Mouse (Mus musculus) heart, postnatal 14 days (tissue): ENCODE results near the gene Map2k3. TPM values are rescaled to one million over a fixed set of nuclear protein-coding genes. Genes with fewer than 3 reads are reported as not detected.

Source experiments
- DNase-seq, 2 experiments: peaks; one replicate each; pipeline ENCODE4 v3.0.0; 2021 to 2022
- intact Hi-C: fragments of 180-260 bp; cut with DNase I; formaldehyde crosslinking; loops from one replicate; pipeline ENCODE4 v1.15.1; 2025
- total RNA-seq, 2 experiments: library from RNA; stranded (reverse); gene quantifications; 2 replicates each; pipeline ENCODE4 v1.2.3; 2021

The Map2k3 gene
- total RNA-seq, 2 experiments from 2014 or later: 71.2 to 77.8 TPM

DNA sequence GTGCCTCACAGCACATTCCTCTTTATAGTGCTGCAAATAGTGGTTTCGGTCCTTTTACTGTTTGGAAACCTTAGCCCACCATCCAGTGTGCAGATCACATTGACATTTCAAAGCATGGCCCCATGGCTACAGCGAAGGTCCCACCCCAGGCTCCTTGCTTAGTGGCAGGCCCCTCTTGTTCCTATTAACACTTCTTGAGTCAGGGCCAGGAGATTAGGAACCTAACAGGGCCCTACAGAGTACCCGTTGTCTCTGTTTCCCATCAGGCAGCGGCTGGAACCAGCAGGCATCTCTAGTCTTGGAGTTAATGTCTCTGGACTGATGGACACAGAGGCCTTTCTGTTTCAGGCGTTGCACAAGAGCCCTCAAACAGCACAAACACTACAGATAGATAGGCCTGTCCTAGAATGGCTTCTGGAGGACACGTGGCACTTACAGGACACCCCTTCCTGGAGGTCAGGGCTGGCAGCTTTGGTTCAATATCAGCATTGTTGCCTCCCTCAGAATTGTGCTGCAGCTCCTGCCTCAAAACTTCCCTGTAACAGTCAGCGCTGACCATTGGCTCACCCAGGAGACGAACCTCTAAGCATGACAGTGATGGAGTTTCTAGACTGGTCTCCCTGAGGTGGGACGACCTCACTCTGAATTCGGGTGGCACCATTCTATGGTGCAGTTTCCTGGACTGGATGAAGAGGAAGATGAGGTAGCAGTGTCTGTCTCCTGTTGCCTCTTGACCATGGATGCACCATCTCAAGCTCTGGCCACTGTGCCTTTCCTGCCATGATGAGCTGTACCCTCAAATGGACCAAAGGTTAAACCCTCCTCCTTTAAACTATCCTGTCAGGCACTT is 22.6 kb downstream of the Map2k3 start:
- intact Hi-C loops: loop anchor here (1.0 kb wide), 1 partner anchor 89 kb away; no protein-coding TSS in a partner anchor

DNA sequence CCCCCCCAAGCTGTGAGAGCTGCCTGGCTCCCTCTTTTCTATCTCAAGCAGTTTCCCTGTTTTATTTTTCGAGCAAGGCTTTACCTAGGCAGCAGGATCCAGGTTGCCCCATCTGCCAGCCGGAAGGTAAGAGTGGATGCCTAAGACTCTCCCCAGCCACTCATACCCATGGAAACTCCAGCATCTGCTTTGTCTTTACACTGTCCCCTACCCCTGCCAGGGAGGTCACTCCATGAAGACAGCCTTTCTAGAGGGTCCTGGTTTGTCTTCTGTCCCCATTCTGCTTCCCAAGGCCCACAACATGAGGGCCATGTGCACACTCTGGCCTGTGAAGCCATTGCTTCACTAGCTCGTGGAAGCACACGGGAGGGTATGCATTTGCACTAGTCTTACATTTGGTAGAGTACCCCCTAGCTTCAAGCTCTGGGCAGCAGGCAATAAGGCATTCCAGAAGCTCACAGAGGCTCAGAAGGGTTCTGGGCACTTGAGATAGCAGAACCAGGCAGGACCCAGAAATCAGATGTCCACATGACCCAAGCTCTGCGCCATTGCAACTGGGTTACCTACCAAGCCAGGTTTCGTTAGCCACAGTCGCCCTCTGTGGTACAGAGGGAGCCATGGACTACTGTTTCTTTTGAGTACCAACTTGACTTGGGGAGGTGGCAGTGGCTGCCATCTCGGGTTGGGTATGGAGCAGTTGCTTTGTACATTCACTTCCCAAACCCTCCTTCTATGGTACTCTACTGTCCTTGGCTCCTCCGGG is 24.0 kb downstream of the Map2k3 start:
- no peak for DNase-seq

More for the DNA sequence above, 22.6 kb downstream of the Map2k3 start:
- no peak for DNase-seq

DNA sequence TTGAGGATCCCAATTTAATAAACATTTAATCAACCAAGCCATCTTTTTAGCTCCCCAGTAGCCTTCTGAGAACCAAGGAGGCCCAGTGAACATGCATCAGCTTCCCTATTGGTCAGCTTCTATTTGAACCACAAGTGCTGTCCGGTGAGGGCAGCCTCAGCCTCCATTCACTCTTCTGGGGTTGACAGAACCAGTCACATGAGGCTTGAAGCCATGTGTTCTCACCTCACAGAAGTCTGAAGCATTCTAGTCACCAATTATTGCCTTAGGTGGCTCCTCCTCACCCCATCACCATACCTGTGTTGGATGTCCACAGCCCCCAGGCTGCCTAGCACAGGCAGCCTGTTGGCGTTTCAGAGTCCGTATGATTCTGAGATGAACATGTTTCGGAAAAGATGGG is 27.1 kb downstream of the Map2k3 start:
- intact Hi-C loops: no loop called here
- no peak for DNase-seq

More for the DNA sequence above, 24.0 kb downstream of the Map2k3 start:
- intact Hi-C loops: loop anchor here (1.0 kb wide), 1 partner anchor 87 kb away; no protein-coding TSS in a partner anchor

DNA sequence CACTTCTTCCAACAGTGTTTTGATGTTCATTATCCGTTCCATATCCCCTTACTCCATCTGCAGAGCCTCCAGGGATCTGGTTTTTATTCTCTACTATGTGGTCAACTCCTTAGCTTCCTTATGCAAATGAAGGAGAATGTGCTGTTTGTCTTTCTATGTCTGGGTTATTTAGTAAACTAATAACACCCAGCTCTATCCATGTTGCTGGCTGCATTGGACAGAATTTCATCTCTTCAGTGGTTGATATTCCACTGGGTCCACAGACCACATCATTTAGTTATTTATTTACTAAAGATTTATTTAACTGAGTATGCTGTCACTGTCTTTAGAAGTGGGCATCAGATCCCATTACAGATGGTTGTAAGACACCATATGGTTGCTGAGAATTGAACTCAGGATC is 29.3 kb downstream of the Map2k3 start:
- intact Hi-C loops: no loop called here
- no peak for DNase-seq

DNA sequence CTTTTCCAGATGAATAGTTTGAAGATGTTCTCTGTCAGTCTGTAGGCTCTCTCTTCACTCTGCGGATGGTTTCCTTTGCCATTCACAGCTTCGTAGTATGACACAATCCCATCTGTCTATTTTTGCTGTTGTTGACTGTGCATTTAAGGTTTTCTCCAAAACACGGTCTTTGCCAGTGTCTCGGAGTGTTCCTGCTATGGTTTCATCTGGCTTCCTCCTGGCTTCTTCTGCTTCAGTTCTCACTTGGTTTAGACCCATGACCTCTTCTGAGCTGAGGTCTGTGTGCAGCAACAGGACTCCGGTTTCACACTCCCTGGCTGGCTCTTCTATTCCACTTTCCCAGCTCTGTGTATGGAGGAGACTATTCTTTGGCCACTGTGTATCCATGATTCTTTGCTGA is 30.9 kb downstream of the Map2k3 start:
- intact Hi-C loops: no loop called here
- no peak for DNase-seq

DNA sequence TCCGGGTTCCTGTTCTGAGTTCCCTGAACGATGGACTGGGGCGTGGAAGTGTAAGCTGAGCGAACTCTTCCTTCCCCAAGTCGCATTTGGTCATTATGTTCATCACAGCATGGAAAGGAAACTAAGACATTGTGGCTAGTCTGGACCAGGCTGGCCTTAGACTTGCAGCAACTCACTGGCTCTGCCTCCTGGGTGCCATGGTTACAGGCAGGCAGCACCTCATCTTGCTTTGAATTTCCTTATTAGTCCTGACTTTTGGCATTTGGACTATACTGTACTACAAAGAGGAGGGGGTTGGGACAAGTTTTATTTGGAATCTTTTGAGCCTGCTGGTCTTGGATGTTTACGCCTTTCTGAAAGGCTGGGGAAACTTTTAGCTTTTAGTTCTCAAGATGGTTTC is 35.1 kb downstream of the Map2k3 start:
- intact Hi-C loops: no loop called here

DNA sequence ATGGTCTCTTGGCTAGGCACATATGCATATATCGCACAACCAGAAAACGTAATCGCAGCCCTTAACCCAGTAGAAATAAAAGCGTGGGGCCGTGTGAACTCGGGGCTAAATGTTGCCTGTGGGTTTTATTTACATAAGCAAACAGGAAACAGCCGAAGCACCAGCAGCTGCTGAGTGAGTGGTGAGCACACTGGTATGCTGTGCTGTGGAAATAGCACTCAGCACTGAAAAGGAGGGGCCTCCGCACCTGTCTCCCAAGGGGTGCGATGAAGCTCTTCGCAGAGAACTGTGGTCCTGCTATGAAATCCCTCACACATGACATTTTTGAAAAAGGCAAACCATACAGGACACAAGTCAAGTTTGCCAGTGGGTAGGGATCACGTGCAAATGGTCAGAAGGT is 43.3 kb downstream of the Map2k3 start:
- DNase-seq: no peak
- intact Hi-C loops: no loop called here

More for the DNA sequence above, 35.1 kb downstream of the Map2k3 start:
- DNase-seq: no peak

DNA sequence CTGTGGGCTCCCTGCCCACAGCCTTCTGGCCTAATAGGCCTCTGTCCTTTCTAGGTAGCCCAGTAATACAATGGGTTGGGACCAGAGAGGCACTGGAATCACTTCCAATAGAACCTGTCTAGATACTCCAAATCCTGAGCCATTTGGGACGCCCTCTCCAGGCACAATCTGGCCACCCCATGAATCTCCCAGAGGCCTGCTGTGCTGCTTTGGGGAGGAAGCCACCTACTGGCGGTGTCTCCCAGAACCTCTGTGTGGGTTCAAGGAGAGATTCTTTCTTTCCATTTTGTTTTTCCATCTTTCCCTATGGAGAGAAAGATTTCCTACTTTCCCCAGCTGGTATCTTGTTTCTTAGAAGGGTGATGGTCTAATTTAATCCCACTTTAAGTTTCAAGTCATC is 44.4 kb downstream of the Map2k3 start:
- DNase-seq: no peak
- intact Hi-C loops: no loop called here

DNA sequence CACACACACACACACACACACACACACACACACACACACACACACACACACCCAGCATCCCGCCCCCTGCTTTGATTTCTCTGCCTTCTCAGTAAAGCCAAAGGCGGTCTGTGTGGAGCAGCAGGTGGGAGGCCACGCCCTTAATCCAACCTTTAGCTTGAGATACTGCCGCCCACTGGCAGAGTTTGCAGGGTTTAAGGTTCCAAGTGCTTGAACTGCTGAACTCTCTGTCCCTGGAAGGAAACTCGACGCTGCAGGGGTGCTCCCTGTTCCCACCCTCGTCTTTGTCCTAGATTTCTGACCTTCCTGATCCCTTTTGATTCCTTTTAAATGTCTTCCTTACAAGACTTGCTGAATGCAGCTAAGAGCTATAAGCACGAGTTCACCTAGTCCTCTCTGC is 44.9 kb downstream of the Map2k3 start:
- intact Hi-C loops: no loop called here
- DNase-seq: peak in 1 of 2 experiments; percentile 30

DNA sequence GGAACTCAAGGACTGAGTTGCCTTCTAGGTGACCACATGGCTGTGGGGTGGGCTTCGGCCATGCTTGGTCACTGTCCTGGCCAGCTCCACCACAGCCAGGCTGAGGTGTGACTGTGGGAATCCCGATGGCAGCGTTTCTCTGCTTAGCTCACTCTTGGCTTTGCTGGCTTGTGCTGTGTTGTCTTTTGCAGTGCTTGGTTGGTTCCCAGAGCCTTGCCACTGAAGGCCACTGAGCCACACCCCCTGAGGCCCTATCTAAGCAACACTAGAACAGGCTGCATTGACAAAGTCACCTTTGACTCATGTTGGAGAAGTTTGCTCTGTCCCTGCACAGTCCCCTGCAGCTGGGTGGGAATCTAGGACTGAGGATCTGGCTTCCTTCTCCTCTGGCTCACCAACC is 45.3 kb downstream of the Map2k3 start:
- intact Hi-C loops: no loop called here
- no peak for DNase-seq

DNA sequence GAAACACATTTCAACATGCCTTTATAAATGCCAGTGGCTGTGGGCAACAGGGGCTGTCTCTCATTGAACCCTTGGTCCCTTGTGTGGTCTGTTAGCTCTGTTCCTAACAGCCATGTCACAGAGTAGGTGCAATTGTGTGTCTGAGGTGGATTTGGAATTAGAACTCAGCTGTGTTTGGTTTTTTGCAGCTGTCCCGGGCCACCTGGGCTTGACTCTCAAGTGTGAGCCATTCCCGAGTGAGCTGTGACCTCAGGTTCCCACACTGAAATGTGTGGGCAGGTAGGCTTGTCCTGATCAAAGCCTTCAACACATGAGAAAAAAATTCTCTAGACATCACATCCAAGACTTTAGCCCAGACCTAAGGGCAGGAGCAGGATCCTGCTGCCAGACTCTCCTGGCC is 46.8 kb downstream of the Map2k3 start:
- intact Hi-C loops: no loop called here
- no peak for DNase-seq

DNA sequence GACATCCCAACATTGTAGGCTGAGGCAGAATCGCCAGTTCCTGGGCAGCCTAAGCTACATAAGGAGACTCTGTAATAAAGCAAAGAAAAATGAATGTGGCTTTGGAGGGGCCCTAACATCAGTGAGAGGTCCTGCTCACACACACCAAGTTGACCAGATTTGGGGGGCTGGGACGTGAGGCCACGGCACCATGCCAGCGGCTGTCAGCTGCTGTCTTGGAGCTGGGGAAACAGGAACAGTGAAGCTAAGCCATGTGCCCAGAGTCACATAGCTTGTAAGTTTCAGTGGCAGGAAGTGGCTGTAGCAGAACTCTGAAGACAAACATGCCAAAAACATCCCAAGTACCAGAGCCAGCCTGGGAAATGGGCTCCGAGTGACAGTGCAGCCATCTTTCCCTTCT is 48.0 kb downstream of the Map2k3 start:
- DNase-seq: no peak
- intact Hi-C loops: no loop called here

DNA sequence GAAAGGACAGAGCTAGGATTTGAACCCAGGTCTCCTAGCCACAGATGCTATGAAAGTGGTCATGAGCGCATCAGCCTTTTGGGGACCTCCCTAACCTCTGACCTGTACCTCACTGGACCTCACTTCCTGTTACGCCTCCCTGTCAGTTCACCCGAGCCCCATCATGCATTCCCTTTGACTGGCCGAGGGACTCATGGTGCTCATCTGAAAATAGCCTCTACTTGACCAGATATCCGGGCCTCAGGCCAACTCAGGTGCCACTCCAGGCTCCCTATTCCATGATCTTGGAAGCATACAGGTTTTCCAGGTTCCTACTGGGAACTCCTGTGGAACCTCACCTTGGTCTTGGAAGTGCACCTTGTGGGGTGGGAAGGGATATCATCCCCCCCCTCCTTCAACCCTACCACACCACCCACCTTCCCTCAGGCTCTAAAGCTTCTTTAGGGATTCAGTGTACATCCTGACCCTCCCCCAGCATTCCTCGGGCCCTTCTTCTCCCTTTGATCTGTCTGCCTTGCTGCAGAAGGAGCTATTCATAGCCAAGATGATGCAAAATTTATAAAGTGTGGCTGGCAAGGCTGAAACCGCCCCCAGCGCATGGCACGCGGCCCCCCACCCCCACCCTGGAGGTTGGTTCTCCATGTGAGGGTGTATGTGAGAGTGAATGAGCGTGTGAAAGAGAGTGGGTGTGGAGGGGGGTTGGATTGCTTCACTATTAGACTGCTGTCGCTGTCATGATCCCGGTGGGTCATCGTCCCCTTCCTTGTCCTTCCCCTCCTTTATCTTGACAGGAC is 50.1 kb downstream of the Map2k3 start:
- intact Hi-C loops: no loop called here
- DNase-seq: peak; percentile 11 to 23

DNA sequence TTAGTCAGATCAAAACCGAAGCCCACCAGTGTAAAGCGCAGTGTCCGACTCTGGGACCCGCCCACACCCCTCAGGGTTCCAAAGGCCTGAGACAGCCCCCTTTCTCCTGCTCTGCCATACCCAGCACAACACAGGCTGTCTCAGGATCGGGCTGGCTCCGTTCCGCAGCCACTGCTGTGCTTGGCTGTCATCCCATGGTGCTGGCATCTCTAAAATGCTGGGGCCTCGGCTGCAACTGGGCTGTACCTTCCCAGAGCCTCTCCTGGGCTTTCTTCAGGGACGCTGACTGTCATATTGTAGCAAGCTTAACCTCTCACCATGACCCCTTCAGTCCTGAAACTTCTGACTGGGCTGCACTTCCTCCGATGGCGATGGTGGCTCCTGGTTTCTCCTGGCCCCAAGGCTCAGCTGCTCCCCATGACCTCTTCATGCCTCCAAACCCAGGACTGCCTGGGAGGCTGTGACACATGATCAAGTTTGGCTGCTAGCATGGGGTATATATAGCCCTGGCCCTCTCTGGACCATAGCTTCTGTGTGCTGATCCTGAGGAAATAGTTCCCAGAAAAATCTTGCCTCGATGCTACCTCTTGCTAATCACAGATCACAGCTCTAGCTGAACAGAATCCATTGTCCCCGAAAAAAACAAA is 53.2 kb downstream of the Map2k3 start:
- DNase-seq: peak; percentile 59 to 76
- intact Hi-C loops: loop anchor here (5.0 kb wide), 1 partner anchor 37 kb away; the partner anchor contains the start of gene Kcnj12

DNA sequence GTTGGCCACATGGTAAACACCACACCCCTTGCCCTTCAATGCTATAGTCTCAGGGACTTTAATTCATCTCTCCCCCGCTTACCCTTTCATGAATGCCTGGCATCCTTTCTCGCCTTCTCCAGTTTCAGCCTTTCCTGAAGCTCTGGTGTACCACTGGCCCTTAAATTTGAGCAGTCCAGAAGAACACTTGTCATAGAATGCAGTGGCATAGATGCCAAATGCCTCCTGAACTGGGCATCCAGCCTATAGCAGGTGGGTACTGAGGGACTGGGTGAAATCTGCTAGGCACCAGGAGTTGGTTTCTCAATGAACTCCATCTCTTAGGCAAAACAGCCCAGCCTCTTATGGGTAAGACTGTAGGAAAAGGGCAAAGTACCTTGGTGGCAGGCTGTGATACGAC is 58.6 kb downstream of the Map2k3 start:
- intact Hi-C loops: no loop called here
- DNase-seq: no peak

Other genes with a start within 250 kb of the Map2k3 start
- 10 to 100 TPM; 16.9 to 18.0 TPM for gene Llgl1, start 232.3 kb upstream of the Map2k3 start, total RNA-seq
- 100 to 1,000 TPM; 106 to 112 TPM for gene Flii, start 204.8 kb upstream of the Map2k3 start, total RNA-seq
- gene Mief2, start 203.6 kb upstream of the Map2k3 start, total RNA-seq: 10 to 100 TPM; 28.0 to 28.5 TPM
- 1 to 10 TPM; 4.5 to 4.8 TPM for gene Top3a, start 154.7 kb upstream of the Map2k3 start, total RNA-seq
- gene Smcr8, start 154.5 kb upstream of the Map2k3 start, total RNA-seq: 10 to 100 TPM; 16.9 to 19.3 TPM
- 10 to 100 TPM in 1 of 2 experiments, 1 to 10 TPM in 1; 8.1 to 11.1 TPM for gene Shmt1, start 120.3 kb upstream of the Map2k3 start, total RNA-seq
- gene Dhrs7b, start 101.4 kb upstream of the Map2k3 start, total RNA-seq: 10 to 100 TPM; 20.6 to 20.7 TPM
- gene Tmem11, start 52.8 kb upstream of the Map2k3 start, total RNA-seq: 10 to 100 TPM; 30.0 to 33.3 TPM
- gene Natd1, start 17.3 kb upstream of the Map2k3 start, total RNA-seq: 10 to 100 TPM; 14.5 to 17.4 TPM
- 10 to 100 TPM; 27.5 to 29.0 TPM for gene Kcnj12, start 90.5 kb downstream of the Map2k3 start, total RNA-seq
- 1 to 10 TPM in 1 of 2 experiments, under 1 TPM in 1; 0.91 to 1.1 TPM for gene Tnfrsf13b, start 194.7 kb downstream of the Map2k3 start, total RNA-seq
- gene Usp22, start 243.0 kb downstream of the Map2k3 start, total RNA-seq: 10 to 100 TPM; 37.6 to 38.9 TPM